Mouse (Mus musculus) midbrain, postnatal 0 days (tissue): ENCODE results near the gene Mmp19. TPM values are rescaled to one million over a fixed set of nuclear protein-coding genes. Genes with fewer than 3 reads are reported as not detected.
A peak's percentile ranks its signal among the peaks of the same experiment; 100 is the strongest.

Experiments used
- ATAC-seq: fragments of 200-750 bp; cut with Nextera tagmentation; 2 replicates; pipeline ENCODE4 v1.8.0; 2017; ENCODE audit warnings: moderate number of reproducible peaks, mild to moderate bottlenecking, moderate TSS enrichment, moderate library complexity; ENCODE audit not compliant: low FRiP score
- DNase-seq: peaks from one replicate; pipeline ENCODE4 v3.0.0-alpha.2; 2015; ENCODE audit warnings: low spot score
- H3K27ac ChIP-seq: fragments of 300-500 bp; sonication (generic); 2 replicates; pipeline ENCODE4 v1.5.1; 2014; ENCODE audit warnings: low read depth, mild to moderate bottlenecking, low read length, mixed read lengths
- H3K27me3 ChIP-seq: fragments of 300-500 bp; sonication (generic); 2 replicates; pipeline ENCODE4 v1.6.1; 2014; ENCODE audit warnings: low read length, control low read depth, mixed read lengths; ENCODE audit not compliant: insufficient read depth
- H3K36me3 ChIP-seq: fragments of 300-500 bp; sonication (generic); 2 replicates; pipeline ENCODE4 v1.6.1; 2014; ENCODE audit warnings: low read length, control low read depth, mixed read lengths; ENCODE audit not compliant: insufficient read depth
- H3K4me1 ChIP-seq: fragments of 300-500 bp; sonication (generic); 2 replicates; pipeline ENCODE4 v1.6.1; 2014; ENCODE audit warnings: mild to moderate bottlenecking, control low read depth, antibody characterized with exemption, low read length, mixed read lengths; ENCODE audit not compliant: insufficient read depth
- H3K4me2 ChIP-seq: fragments of 300-500 bp; sonication (generic); 2 replicates; pipeline ENCODE4 v1.6.1; 2014; ENCODE audit warnings: low read depth, mild to moderate bottlenecking, low read length, mixed read lengths; ENCODE audit not compliant: poor library complexity, severe bottlenecking
- H3K4me3 ChIP-seq: fragments of 300-500 bp; sonication (generic); 2 replicates; pipeline ENCODE4 v1.5.1; 2014; ENCODE audit warnings: low read depth, mild to moderate bottlenecking, low read length, moderate library complexity
- H3K9ac ChIP-seq: fragments of 300-500 bp; sonication (generic); replicated peaks from 2 replicates; pipeline ENCODE4 v1.6.1; 2014; ENCODE audit warnings: mild to moderate bottlenecking, low read length, moderate library complexity, mixed read lengths; ENCODE audit not compliant: poor library complexity, severe bottlenecking
- H3K9me3 ChIP-seq: fragments of 300-500 bp; sonication (generic); 2 replicates; pipeline ENCODE4 v1.6.1; 2016; ENCODE audit warnings: low read length, control low read depth
- CTCF ChIP-seq: IDR thresholded peaks from 2 replicates; pipeline ENCODE4 v1.5.1; 2016; ENCODE audit warnings: antibody characterized with exemption, mild to moderate bottlenecking
- WGBS: fragments of 180-500 bp; shearing (Covaris S2); extraction: QIAGEN DNeasy Blood & Tissue Kit; methylation state at CpG from one replicate; pipeline ENCODE4 v1.1.7; 2014; 5-methylcytosine and 5-hydroxymethylcytosine counted together
- polyA plus RNA-seq: library from polyadenylated mRNA; unstranded; fragments of >200 nt; fragmentation: Nextera tagmentation; extraction: Ambion mirVana; gene quantifications from 2 replicates; pipeline ENCODE4 v1.2.1, GENCODE M21; 2015
- total RNA-seq: library from RNA; depleted of rRNA; stranded (reverse); fragments of >200 nt; gene quantifications from 2 replicates; pipeline ENCODE4 v1.2.3, GENCODE M21; 2014

Gene Mmp19
- total and polyA plus RNA-seq, 2 experiments from 2014 or later, result 0.54 to 1.3 TPM

- Histone ChIP-seq H3K27me3 (no peaks in the 10 kb centered on the region), H3K27ac (no peak overlapping the region), H3K4me1 (no peaks in the 10 kb centered on the region), H3K9ac (no peak overlapping the region), H3K4me2 (no peak overlapping the region), H3K9me3 (no peaks in the 10 kb centered on the region), H3K4me3 (no peak overlapping the region), H3K36me3 (no peaks in the 10 kb centered on the region; the same call in 1 of the 2 replicates)
- ATAC-seq (no peak), DNase-seq (no peak)
- 100% methylated on average over 1 of the region's 1 CpGs for WGBS
- TF ChIP-seq CTCF, result no peak
These were observed 2.5 kb downstream of the Mmp19 start for GRCm38 (mm10) chr10:128793258-128793657.

GRCm38 (mm10) chr10:128794391-128794790 lies 3.7 kb downstream of the Mmp19 start:
- no peaks in the 10 kb centered on the region for H3K4me1 ChIP-seq
- WGBS, result 92% methylated on average over 5 of the region's 5 CpGs
- no peak overlapping the region for H3K4me3 ChIP-seq
- no peak overlapping the region for H3K27ac ChIP-seq
- no peak overlapping the region for H3K9ac ChIP-seq
- H3K27me3 ChIP-seq, result no peaks in the 10 kb centered on the region
- DNase-seq, result no peak
- ATAC-seq, result no peak
- no peaks in the 10 kb centered on the region; the same call in 1 of the 2 replicates for H3K36me3 ChIP-seq
- H3K4me2 ChIP-seq, result no peak overlapping the region
- H3K9me3 ChIP-seq, result no peaks in the 10 kb centered on the region
- TF ChIP-seq CTCF, result no peak

GRCm38 (mm10) chr10:128795581-128795980 lies 4.9 kb downstream of the Mmp19 start:
- no peak for TF ChIP-seq CTCF
- Histone ChIP-seq H3K36me3 (no peaks in the 10 kb centered on the region; the same call in 1 of the 2 replicates), H3K27ac (no peak overlapping the region), H3K27me3 (no peaks in the 10 kb centered on the region), H3K4me3 (no peak overlapping the region), H3K4me2 (no peak overlapping the region), H3K9ac (no peak overlapping the region), H3K4me1 (no peaks in the 10 kb centered on the region), H3K9me3 (no peaks in the 10 kb centered on the region)
- ATAC-seq, result no peak
- WGBS, result 96% methylated on average over 3 of the region's 3 CpGs
- peak; percentile 14 for DNase-seq

GRCm38 (mm10) chr10:128798676-128799075 lies 8.0 kb downstream of the Mmp19 start:
- Histone ChIP-seq H3K27ac (no peak overlapping the region), H3K4me2 (no peak overlapping the region), H3K27me3 (no peaks in the 10 kb centered on the region), H3K9me3 (no peaks in the 10 kb centered on the region), H3K9ac (no peak overlapping the region), H3K4me1 (peaks cover 6% of the 10 kb centered on the region), H3K36me3 (peaks cover 5% of the 10 kb centered on the region; the same call in 1 of the 2 replicates), H3K4me3 (no peak overlapping the region)
- no peak for TF ChIP-seq CTCF
- WGBS, result 96% methylated on average over 8 of the region's 8 CpGs
- ATAC-seq (no peak), DNase-seq (no peak)

- no peak for ATAC-seq
- no peak overlapping the region for H3K9ac ChIP-seq
- 88% methylated on average over 16 of the region's 16 CpGs for WGBS
- no peak overlapping the region for H3K4me2 ChIP-seq
- no peak overlapping the region for H3K27ac ChIP-seq
- no peaks in the 10 kb centered on the region for H3K9me3 ChIP-seq
- H3K4me3 ChIP-seq, result no peak overlapping the region
- no peaks in the 10 kb centered on the region for H3K27me3 ChIP-seq
- peaks cover 10% of the 10 kb centered on the region for H3K36me3 ChIP-seq
- peaks cover 12% of the 10 kb centered on the region for H3K4me1 ChIP-seq
- TF ChIP-seq CTCF, result no peak
- DNase-seq, result no peak
These were observed 11.3 kb downstream of the Mmp19 start for GRCm38 (mm10) chr10:128801981-128802495.

GRCm38 (mm10) chr10:128802956-128803355 lies 12.2 kb downstream of the Mmp19 start:
- TF ChIP-seq CTCF, result no peak
- Histone ChIP-seq H3K9ac (no peak overlapping the region), H3K36me3 (peaks cover 14% of the 10 kb centered on the region), H3K4me2 (peak overlapping the region; percentile 77), H3K27me3 (no peaks in the 10 kb centered on the region), H3K4me3 (0 out of 2 replicates have a peak overlapping the region, but pooled peaks have one; percentile 85), H3K4me1 (peaks cover 20% of the 10 kb centered on the region), H3K9me3 (no peaks in the 10 kb centered on the region), H3K27ac (0 out of 2 replicates have a peak overlapping the region, but pooled peaks have one; percentile 96)
- DNase-seq (no peak), ATAC-seq (no peak)
- WGBS, result 63% methylated on average over 4 of the region's 4 CpGs
